Mouse (Mus musculus) heart, embryonic 13.5 days (tissue): Measurements from ENCODE around the gene Cdh26. TPM values are rescaled to one million over a fixed set of nuclear protein-coding genes. Genes with fewer than 3 reads are reported as not detected.

ENCODE experiments used
- ATAC-seq: fragments of 200-750 bp; cut with Nextera tagmentation; 2 replicates; pipeline ENCODE4 v1.8.0; 2017; ENCODE audit warnings: moderate TSS enrichment; ENCODE audit not compliant: insufficient number of reproducible peaks, low FRiP score, low TSS enrichment; ENCODE audit errors: extremely low read depth
- H3K27ac ChIP-seq: fragments of 300-500 bp; sonication (generic); replicated peaks from 2 replicates; pipeline ENCODE4 v1.5.1; 2015; ENCODE audit warnings: moderate library complexity, mild to moderate bottlenecking, inconsistent platforms
- H3K27me3 ChIP-seq: fragments of 300-500 bp; sonication (generic); replicated peaks from 2 replicates; pipeline ENCODE4 v1.6.1; 2015; ENCODE audit warnings: mild to moderate bottlenecking, inconsistent platforms
- H3K36me3 ChIP-seq: fragments of 300-500 bp; sonication (generic); 2 replicates; pipeline ENCODE4 v1.6.1; 2015; ENCODE audit warnings: mild to moderate bottlenecking, inconsistent platforms
- H3K4me1 ChIP-seq: fragments of 300-500 bp; sonication (generic); 2 replicates; pipeline ENCODE4 v1.6.1; 2015; ENCODE audit warnings: inconsistent platforms
- H3K4me2 ChIP-seq: fragments of 300-500 bp; sonication (generic); 2 replicates; pipeline ENCODE4 v1.6.1; 2015; ENCODE audit warnings: inconsistent platforms, mild to moderate bottlenecking, moderate library complexity
- H3K4me3 ChIP-seq: fragments of 300-500 bp; sonication (generic); 2 replicates; pipeline ENCODE4 v1.5.1; 2015; ENCODE audit warnings: moderate library complexity, mild to moderate bottlenecking, inconsistent platforms
- H3K9ac ChIP-seq: fragments of 300-500 bp; sonication (generic); 2 replicates; pipeline ENCODE4 v1.6.1; 2015; ENCODE audit warnings: inconsistent platforms, mild to moderate bottlenecking, moderate library complexity
- H3K9me3 ChIP-seq: fragments of 300-500 bp; sonication (generic); 2 replicates; pipeline ENCODE4 v1.6.1; 2016; ENCODE audit warnings: inconsistent platforms
- WGBS: fragments of 180-500 bp; shearing (Covaris S2); methylation state at CpG from one replicate; pipeline ENCODE4 v1.1.7; 2015; ENCODE audit warnings: mixed read lengths; 5-methylcytosine and 5-hydroxymethylcytosine counted together
- polyA plus RNA-seq: library from polyadenylated mRNA; unstranded; fragments of >200 nt; fragmentation: Nextera tagmentation; extraction: Ambion mirVana; gene quantifications from 2 replicates; pipeline ENCODE4 v1.2.1, GENCODE M21; 2015

Cdh26 gene
- polyA plus RNA-seq: 0.07 TPM in 1 of 2 replicates, not detected in the other

- no peak for ATAC-seq
- H3K27ac ChIP-seq: no peak within 1 kb of the TSS
- H3K36me3 ChIP-seq: no peaks in the 10 kb centered on the region
- no peak within 1 kb of the TSS for H3K4me2 ChIP-seq
- 85% methylated on average over 4 of the region's 4 CpGs for WGBS
- H3K9ac ChIP-seq: no peak within 1 kb of the TSS
- H3K4me1 ChIP-seq: peaks cover 10% of the 10 kb centered on the region
- H3K4me3 ChIP-seq: no peak within 1 kb of the TSS
- peaks cover 5% of the 10 kb centered on the region; the same call in 1 of the 2 replicates for H3K27me3 ChIP-seq
- H3K9me3 ChIP-seq: no peaks in the 10 kb centered on the region
These were observed at the start of gene Cdh26 for GRCm38 (mm10) chr2:178430231-178430630. TSS of gene Cdh26 (plus strand) at chr2:178430531.

DNA sequence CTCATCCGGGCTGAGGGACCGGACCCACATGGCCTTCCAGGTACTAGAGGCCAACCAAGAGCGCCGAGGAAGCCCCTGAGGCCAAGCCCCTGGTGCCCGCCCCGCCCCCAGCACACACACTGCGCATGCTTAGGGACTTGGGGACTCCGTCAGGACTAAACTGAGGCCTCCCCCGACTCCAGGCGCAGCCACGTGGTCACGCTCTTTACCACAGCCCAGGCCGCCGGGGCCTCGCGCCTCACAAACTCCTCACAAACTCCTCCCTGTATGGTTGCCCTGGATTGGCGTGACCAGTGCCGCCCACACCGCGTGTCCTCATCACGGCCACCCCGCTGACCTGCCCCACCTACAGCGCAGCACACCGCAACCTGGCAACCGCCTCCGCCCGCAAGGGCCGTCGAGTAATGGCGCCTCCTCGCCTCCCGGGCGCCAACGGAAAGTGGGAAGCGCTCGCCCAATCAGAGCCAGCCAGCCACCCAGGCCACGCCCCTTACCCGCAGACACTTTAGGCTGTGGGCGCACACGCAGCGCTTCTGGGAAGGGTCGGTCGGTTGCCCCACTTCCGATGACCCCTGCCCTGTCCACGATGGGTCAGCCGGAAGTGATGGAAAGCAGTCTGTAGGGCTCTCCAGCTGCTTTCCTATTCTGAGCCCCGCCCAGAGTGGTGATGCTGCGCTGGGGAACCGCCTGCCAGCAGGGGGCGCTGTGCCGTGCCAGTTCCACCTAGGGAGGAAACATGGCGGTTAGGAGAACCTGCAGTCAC lies 23.1 kb upstream of the Cdh26 start, which contains the start of gene Sycp2:
Gene Sycp2 (minus strand): TSS at position 633 of the 763 bp plus-strand sequence.
- Histone ChIP-seq H3K4me2 (no peak within 1 kb of the TSS), H3K4me3 (no peak within 1 kb of the TSS), H3K9me3 (no peaks in the 10 kb centered on the region), H3K27ac (no peak within 1 kb of the TSS), H3K36me3 (no peaks in the 10 kb centered on the region), H3K9ac (no peak within 1 kb of the TSS), H3K27me3 (peaks cover 28% of the 10 kb centered on the region), H3K4me1 (peaks cover 27% of the 10 kb centered on the region)
- peak; percentile 65; the same call in 1 of the 2 replicates for ATAC-seq
- 73% methylated on average over 52 of the region's 52 CpGs for WGBS

DNA sequence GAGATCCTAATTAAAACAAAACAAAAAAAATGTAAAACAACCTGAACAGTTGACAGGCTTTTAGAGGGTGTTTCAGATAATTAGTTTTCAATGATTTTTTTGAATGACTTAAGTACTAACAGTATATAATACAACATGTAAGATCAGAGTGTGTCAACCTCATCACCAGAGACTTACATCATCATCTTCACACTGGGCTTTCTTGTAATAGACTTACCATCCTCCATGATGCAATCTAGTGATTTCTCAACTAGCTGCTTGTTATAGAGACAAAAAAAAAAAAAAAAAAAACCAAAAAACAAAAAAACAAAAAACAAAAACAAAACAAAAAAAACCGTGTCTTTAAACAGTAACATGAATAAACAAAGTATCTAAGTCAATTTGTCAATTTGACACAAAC lies 21.3 kb upstream of the Cdh26 start:
- Histone ChIP-seq H3K4me3 (no peak overlapping the region), H3K9me3 (no peaks in the 10 kb centered on the region), H3K36me3 (no peaks in the 10 kb centered on the region), H3K27me3 (peaks cover 28% of the 10 kb centered on the region), H3K9ac (no peak overlapping the region), H3K4me2 (no peak overlapping the region), H3K4me1 (peaks cover 43% of the 10 kb centered on the region), H3K27ac (no peak overlapping the region)
- 38% methylated on average over 1 of the region's 1 CpGs for WGBS
- ATAC-seq: no peak

DNA sequence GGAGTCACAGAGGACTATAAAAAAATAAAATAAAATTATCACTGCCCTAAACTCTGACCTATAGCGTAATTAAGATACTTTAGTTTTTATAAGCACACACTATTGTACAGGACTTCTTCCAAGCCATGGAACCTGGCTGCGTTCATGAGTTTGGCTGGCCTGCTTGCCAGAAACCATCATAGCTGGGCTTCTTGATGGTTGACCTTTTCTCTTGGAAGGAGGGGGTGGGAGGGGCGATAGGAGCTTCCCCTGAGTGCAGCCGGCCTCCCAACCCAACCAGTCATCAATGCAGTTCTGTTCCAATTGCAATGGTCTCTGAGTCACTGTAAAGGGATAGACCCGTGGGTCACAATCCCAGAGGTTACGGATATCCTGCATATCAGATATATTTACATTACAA lies 20.0 kb upstream of the Cdh26 start:
- H3K4me2 ChIP-seq: no peak overlapping the region
- WGBS: 79% methylated on average over 6 of the region's 6 CpGs
- H3K27me3 ChIP-seq: peaks cover 28% of the 10 kb centered on the region
- H3K36me3 ChIP-seq: no peaks in the 10 kb centered on the region
- H3K27ac ChIP-seq: no peak overlapping the region
- peaks cover 50% of the 10 kb centered on the region for H3K4me1 ChIP-seq
- no peak overlapping the region for H3K9ac ChIP-seq
- H3K4me3 ChIP-seq: no peak overlapping the region
- no peak for ATAC-seq
- no peaks in the 10 kb centered on the region for H3K9me3 ChIP-seq

- Histone ChIP-seq H3K4me3 (peak overlapping the region; percentile 62), H3K4me1 (peaks cover 73% of the 10 kb centered on the region), H3K36me3 (peaks cover 2% of the 10 kb centered on the region), H3K27me3 (peaks cover 21% of the 10 kb centered on the region; the same call in 1 of the 2 replicates), H3K4me2 (peak overlapping the region; percentile 97), H3K9me3 (peaks cover under 1% of the 10 kb centered on the region; the same call in 1 of the 2 replicates), H3K9ac (peak overlapping the region; percentile 86), H3K27ac (peak overlapping the region; percentile 94)
- 11% methylated on average over 6 of the region's 6 CpGs for WGBS
- no peak for ATAC-seq
These were observed 17.7 kb upstream of the Cdh26 start for GRCm38 (mm10) chr2:178412598-178412997.

DNA sequence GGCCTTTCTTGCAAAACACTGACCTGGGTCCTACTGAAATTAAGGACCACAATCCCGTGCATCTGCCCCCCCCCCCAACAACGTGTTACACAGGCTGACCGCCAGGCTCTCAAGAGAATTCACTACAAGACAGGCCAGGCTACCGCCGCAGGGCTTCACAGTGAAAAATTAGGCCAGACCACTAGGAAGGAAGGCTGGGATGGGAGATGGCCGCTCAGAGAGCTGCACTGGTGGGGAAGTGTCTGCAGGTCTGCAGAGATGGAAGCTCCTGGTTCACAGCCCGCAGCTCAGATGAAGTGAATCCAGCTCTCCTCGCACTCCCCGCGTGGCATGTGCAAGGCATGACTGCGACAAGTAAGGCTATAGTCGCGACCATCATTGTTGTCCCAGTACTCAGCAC lies 17.2 kb upstream of the Cdh26 start:
- WGBS: 33% methylated on average over 13 of the region's 13 CpGs
- Histone ChIP-seq H3K4me2 (peak overlapping the region; percentile 97), H3K27me3 (peaks cover 21% of the 10 kb centered on the region; the same call in 1 of the 2 replicates), H3K4me1 (peaks cover 73% of the 10 kb centered on the region), H3K9me3 (peaks cover 4% of the 10 kb centered on the region; the same call in 1 of the 2 replicates), H3K4me3 (peak overlapping the region; percentile 62), H3K36me3 (peaks cover 7% of the 10 kb centered on the region), H3K27ac (peak overlapping the region; percentile 94), H3K9ac (peak overlapping the region; percentile 86)
- no peak for ATAC-seq

DNA sequence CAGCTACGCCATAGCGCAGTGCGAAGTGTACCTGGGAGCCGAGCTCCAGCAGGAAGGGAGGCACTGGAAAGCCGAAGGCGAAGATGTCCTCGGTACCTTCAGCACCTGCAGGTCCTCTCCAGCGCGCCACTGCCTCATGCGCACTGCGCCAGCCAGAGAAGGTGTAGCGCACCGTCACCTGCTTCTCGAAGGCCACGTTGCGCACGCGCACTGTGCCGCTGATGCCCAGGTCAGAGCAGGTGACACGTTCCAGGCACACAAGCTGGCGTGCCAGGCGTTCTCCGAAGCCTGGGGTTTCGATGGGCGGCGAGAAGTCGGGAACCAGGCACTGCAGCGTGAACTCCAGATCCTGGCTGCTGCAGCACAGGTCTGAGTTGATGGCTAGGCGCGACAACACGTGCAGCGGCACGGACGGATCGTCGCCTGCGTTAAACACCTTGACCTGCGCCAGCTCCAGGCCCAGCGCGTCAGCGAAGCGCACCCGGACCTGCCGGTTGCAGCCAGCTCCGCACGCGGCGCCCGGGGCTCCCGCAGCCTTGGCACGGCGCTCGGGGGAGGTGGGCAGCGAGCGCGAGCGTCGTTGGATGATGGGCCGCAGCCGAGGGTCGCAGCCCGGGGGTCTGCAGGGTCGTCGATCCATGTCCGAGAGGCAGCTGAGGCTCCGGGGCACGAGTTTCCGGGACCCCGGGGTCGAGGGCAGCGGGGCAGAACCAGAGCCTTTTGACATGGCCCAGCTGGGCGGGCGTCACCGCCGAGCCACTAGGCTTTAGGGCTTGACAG lies 16.7 kb upstream of the Cdh26 start:
- H3K27ac ChIP-seq: peak overlapping the region; percentile 94
- H3K27me3 ChIP-seq: peaks cover 15% of the 10 kb centered on the region; the same call in 1 of the 2 replicates
- 13% methylated on average over 69 of the region's 75 CpGs for WGBS
- peak overlapping the region; percentile 86 for H3K9ac ChIP-seq
- peaks cover 7% of the 10 kb centered on the region for H3K9me3 ChIP-seq
- H3K36me3 ChIP-seq: peaks cover 12% of the 10 kb centered on the region
- peaks cover 73% of the 10 kb centered on the region for H3K4me1 ChIP-seq
- H3K4me2 ChIP-seq: peak overlapping the region; percentile 97
- H3K4me3 ChIP-seq: peak overlapping the region; percentile 62
- ATAC-seq: no peak

GRCm38 (mm10) chr2:178414261-178415149 lies 15.8 kb upstream of the Cdh26 start, which contains the start of the genes Ppp1r3d and Fam217b:
TSS of gene Ppp1r3d (minus strand) at chr2:178414472.
TSS of gene Fam217b (plus strand) at chr2:178414524.
- peak; percentile 49 for ATAC-seq
- Histone ChIP-seq H3K27ac (peak within 1 kb of the TSS; percentile 94), H3K4me1 (peaks cover 72% of the 10 kb centered on the region)

DNA sequence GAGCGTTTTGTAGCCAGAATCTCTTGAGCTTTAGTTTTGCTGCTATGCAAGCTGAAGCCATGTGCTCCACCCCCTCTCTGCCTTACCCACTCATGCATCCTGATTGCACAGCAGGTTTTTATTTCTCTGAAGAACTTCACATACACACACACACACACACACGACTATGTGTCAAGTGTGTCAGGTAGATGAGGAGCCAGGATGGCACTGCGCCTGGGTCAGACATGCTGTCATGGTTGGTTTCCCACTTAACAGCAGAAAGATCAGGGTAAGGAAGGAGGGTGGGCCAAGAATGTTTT lies 15.2 kb upstream of the Cdh26 start:
- Histone ChIP-seq H3K9ac (peak overlapping the region; percentile 86; the same call in 1 of the 2 replicates), H3K4me2 (peak overlapping the region; percentile 97), H3K4me1 (peaks cover 67% of the 10 kb centered on the region), H3K27ac (peak overlapping the region; percentile 94), H3K36me3 (peaks cover 22% of the 10 kb centered on the region), H3K4me3 (peak overlapping the region; percentile 62), H3K9me3 (peaks cover 7% of the 10 kb centered on the region), H3K27me3 (peaks cover 14% of the 10 kb centered on the region; the same call in 1 of the 2 replicates)
- WGBS: 27% methylated on average over 3 of the region's 3 CpGs
- ATAC-seq: no peak

More at GRCm38 (mm10) chr2:178414261-178415149, 15.8 kb upstream of the Cdh26 start, which contains the start of the genes Ppp1r3d and Fam217b:
- Histone ChIP-seq H3K27me3 (peaks cover 14% of the 10 kb centered on the region; the same call in 1 of the 2 replicates), H3K9ac (peak within 1 kb of the TSS; percentile 86), H3K4me3 (peak within 1 kb of the TSS; percentile 62), H3K4me2 (peak within 1 kb of the TSS; percentile 97), H3K9me3 (peaks cover 7% of the 10 kb centered on the region), H3K36me3 (peaks cover 20% of the 10 kb centered on the region)
- WGBS: under 1% methylated on average over 68 of the region's 74 CpGs

- Histone ChIP-seq H3K9me3 (peaks cover 7% of the 10 kb centered on the region), H3K4me3 (no peak overlapping the region), H3K4me2 (peak overlapping the region; percentile 18), H3K27me3 (peaks cover 1% of the 10 kb centered on the region; the same call in 1 of the 2 replicates), H3K36me3 (peaks cover 30% of the 10 kb centered on the region), H3K4me1 (peaks cover 67% of the 10 kb centered on the region), H3K27ac (0 out of 2 replicates have a peak overlapping the region, but pooled peaks have one; percentile 0), H3K9ac (peak overlapping the region; percentile 33; the same call in 1 of the 2 replicates)
- no peak for ATAC-seq
- WGBS: 30% methylated on average over 13 of the region's 13 CpGs
These were observed 13.9 kb upstream of the Cdh26 start for GRCm38 (mm10) chr2:178416427-178416826.
